Mouse (Mus musculus) liver, postnatal 0 days (tissue): Measurements from ENCODE around the gene Ces1c. TPM values are rescaled to one million over a fixed set of nuclear protein-coding genes. Genes with fewer than 3 reads are reported as not detected.
A peak's percentile ranks its signal among the peaks of the same experiment; 100 is the strongest.

Experiments used
- ATAC-seq: fragments of 200-750 bp; cut with Nextera tagmentation; 2 replicates; pipeline ENCODE4 v1.8.0; 2017; ENCODE audit warnings: mild to moderate bottlenecking, moderate library complexity
- DNase-seq: peaks from one replicate; pipeline ENCODE4 v3.0.0-alpha.2; 2016
- H3K27ac ChIP-seq: fragments of 300-500 bp; sonication (generic); 2 replicates; pipeline ENCODE4 v1.5.1; 2014; ENCODE audit warnings: antibody characterized with exemption, moderate library complexity, mild to moderate bottlenecking, low read depth
- H3K27me3 ChIP-seq: fragments of 300-500 bp; sonication (generic); 2 replicates; pipeline ENCODE4 v1.6.1; 2014; ENCODE audit warnings: low read length, control low read depth, mixed read lengths; ENCODE audit not compliant: insufficient read depth
- H3K36me3 ChIP-seq: fragments of 300-500 bp; sonication (generic); replicated peaks from 2 replicates; pipeline ENCODE4 v1.6.1; 2014; ENCODE audit warnings: mild to moderate bottlenecking, control low read depth, low read length, moderate library complexity, mixed read lengths; ENCODE audit not compliant: insufficient read depth
- H3K4me1 ChIP-seq: fragments of 300-500 bp; sonication (generic); 2 replicates; pipeline ENCODE4 v1.6.1; 2014; ENCODE audit warnings: antibody characterized with exemption, mild to moderate bottlenecking, control low read depth; ENCODE audit not compliant: insufficient read depth
- H3K4me2 ChIP-seq: fragments of 300-500 bp; sonication (generic); 2 replicates; pipeline ENCODE4 v1.6.1; 2014; ENCODE audit warnings: low read depth, mild to moderate bottlenecking, low read length, moderate library complexity, mixed read lengths
- H3K4me3 ChIP-seq: fragments of 300-500 bp; sonication (generic); 2 replicates; pipeline ENCODE4 v1.5.1; 2014; ENCODE audit warnings: low read depth, low read length
- H3K9ac ChIP-seq: fragments of 300-500 bp; sonication (generic); replicated peaks from 2 replicates; pipeline ENCODE4 v1.6.1; 2014; ENCODE audit warnings: mild to moderate bottlenecking, moderate library complexity
- H3K9me3 ChIP-seq: fragments of 300-500 bp; sonication (generic); 2 replicates; pipeline ENCODE4 v1.6.1; 2016; ENCODE audit warnings: mild to moderate bottlenecking, control low read depth, low read length, mixed read lengths
- CTCF ChIP-seq: sonication (generic); IDR thresholded peaks from 2 replicates; pipeline ENCODE4 v1.5.1; 2016; ENCODE audit warnings: antibody characterized with exemption, low read depth
- EP300 ChIP-seq: IDR thresholded peaks from 2 replicates; pipeline ENCODE4 v1.6.1; 2016; ENCODE audit warnings: antibody characterized with exemption, low read depth, mild to moderate bottlenecking
- WGBS: fragments of 180-500 bp; shearing (Covaris S2); extraction: QIAGEN DNeasy Blood & Tissue Kit; methylation state at CpG from one replicate; pipeline ENCODE4 v1.1.7; 2014; ENCODE audit not compliant: insufficient replicate concordance; 5-methylcytosine and 5-hydroxymethylcytosine counted together
- polyA plus RNA-seq: library from polyadenylated mRNA; unstranded; fragments of >200 nt; fragmentation: Nextera tagmentation; extraction: Ambion mirVana; gene quantifications from 2 replicates; pipeline ENCODE4 v1.2.1, GENCODE M21; 2015

Gene Ces1c
- polyA plus RNA-seq, 1 experiment from 2014 or later: 162 TPM

- H3K9me3 ChIP-seq: no peaks in the 10 kb centered on the region
- DNase-seq: no peak
- 51% methylated on average over 1 of the region's 1 CpGs for WGBS
- H3K4me3 ChIP-seq: no peak overlapping the region
- no peaks in the 10 kb centered on the region for H3K27me3 ChIP-seq
- H3K27ac ChIP-seq: no peak overlapping the region
- H3K4me2 ChIP-seq: no peak overlapping the region
- TF ChIP-seq CTCF (no peak), EP300 (no peak)
- no peak overlapping the region for H3K9ac ChIP-seq
- no peaks in the 10 kb centered on the region for H3K4me1 ChIP-seq
- no peak for ATAC-seq
- no peaks in the 10 kb centered on the region for H3K36me3 ChIP-seq
Observed at GRCm38 (mm10) chr8:93091324-93091723, 39.8 kb downstream of the Ces1c start.

GRCm38 (mm10) chr8:93088686-93089122, 42.4 kb downstream of the Ces1c start:
- TF ChIP-seq EP300: no peak
- TF ChIP-seq CTCF: no peak
- Histone ChIP-seq H3K27me3 (no peaks in the 10 kb centered on the region), H3K27ac (no peak overlapping the region), H3K36me3 (no peaks in the 10 kb centered on the region), H3K4me1 (no peaks in the 10 kb centered on the region), H3K4me3 (no peak overlapping the region), H3K4me2 (no peak overlapping the region), H3K9ac (no peak overlapping the region), H3K9me3 (no peaks in the 10 kb centered on the region)
- WGBS: 4% methylated on average over 2 of the region's 2 CpGs
- DNase-seq (no peak), ATAC-seq (no peak)

- Histone ChIP-seq H3K36me3 (no peaks in the 10 kb centered on the region), H3K4me3 (no peak overlapping the region), H3K27ac (no peak overlapping the region), H3K4me2 (no peak overlapping the region), H3K9ac (no peak overlapping the region), H3K9me3 (no peaks in the 10 kb centered on the region), H3K4me1 (no peaks in the 10 kb centered on the region), H3K27me3 (no peaks in the 10 kb centered on the region)
- TF ChIP-seq CTCF (no peak), EP300 (no peak)
- no peak for ATAC-seq
- DNase-seq: no peak
- 32% methylated on average over 7 of the region's 7 CpGs for WGBS
Observed at GRCm38 (mm10) chr8:93088193-93088592, 42.9 kb downstream of the Ces1c start.

- 53% methylated on average over 2 of the region's 2 CpGs for WGBS
- TF ChIP-seq EP300 (no peak), CTCF (no peak)
- Histone ChIP-seq H3K9me3 (no peaks in the 10 kb centered on the region), H3K9ac (no peak within 1 kb of the TSS), H3K4me3 (no peak within 1 kb of the TSS), H3K36me3 (no peaks in the 10 kb centered on the region), H3K4me1 (no peaks in the 10 kb centered on the region), H3K27ac (no peak within 1 kb of the TSS), H3K27me3 (no peaks in the 10 kb centered on the region), H3K4me2 (no peak within 1 kb of the TSS)
- DNase-seq (no peak), ATAC-seq (peak; percentile 48; the same call in 1 of the 2 replicates)
Observed at GRCm38 (mm10) chr8:93079887-93080286, 51.2 kb downstream of the Ces1c start, which contains the start of gene Ces1b. Gene Ces1b, minus strand, starts transcription at chr8:93080017.

- no peak overlapping the region for H3K9ac ChIP-seq
- no peaks in the 10 kb centered on the region for H3K9me3 ChIP-seq
- ATAC-seq (no peak), DNase-seq (peak; percentile 15)
- TF ChIP-seq EP300 (no peak), CTCF (no peak)
- 74% methylated on average over 4 of the region's 4 CpGs for WGBS
- H3K27me3 ChIP-seq: no peaks in the 10 kb centered on the region
- no peak overlapping the region for H3K27ac ChIP-seq
- H3K4me1 ChIP-seq: no peaks in the 10 kb centered on the region
- H3K36me3 ChIP-seq: no peaks in the 10 kb centered on the region
- H3K4me3 ChIP-seq: no peak overlapping the region
- H3K4me2 ChIP-seq: no peak overlapping the region
Observed at GRCm38 (mm10) chr8:93075251-93075650, 55.8 kb downstream of the Ces1c start.

- Histone ChIP-seq H3K4me2 (no peak overlapping the region), H3K27ac (no peak overlapping the region), H3K9me3 (no peaks in the 10 kb centered on the region), H3K9ac (no peak overlapping the region), H3K4me1 (no peaks in the 10 kb centered on the region; the same call in 1 of the 2 replicates), H3K27me3 (no peaks in the 10 kb centered on the region), H3K4me3 (no peak overlapping the region), H3K36me3 (no peaks in the 10 kb centered on the region)
- 70% methylated on average over 3 of the region's 3 CpGs for WGBS
- no peak for TF ChIP-seq EP300
- TF ChIP-seq CTCF: no peak
- ATAC-seq: no peak
- DNase-seq: no peak
Observed at GRCm38 (mm10) chr8:93063416-93064117, 67.5 kb downstream of the Ces1c start.
